In the genomic region with DNA sequence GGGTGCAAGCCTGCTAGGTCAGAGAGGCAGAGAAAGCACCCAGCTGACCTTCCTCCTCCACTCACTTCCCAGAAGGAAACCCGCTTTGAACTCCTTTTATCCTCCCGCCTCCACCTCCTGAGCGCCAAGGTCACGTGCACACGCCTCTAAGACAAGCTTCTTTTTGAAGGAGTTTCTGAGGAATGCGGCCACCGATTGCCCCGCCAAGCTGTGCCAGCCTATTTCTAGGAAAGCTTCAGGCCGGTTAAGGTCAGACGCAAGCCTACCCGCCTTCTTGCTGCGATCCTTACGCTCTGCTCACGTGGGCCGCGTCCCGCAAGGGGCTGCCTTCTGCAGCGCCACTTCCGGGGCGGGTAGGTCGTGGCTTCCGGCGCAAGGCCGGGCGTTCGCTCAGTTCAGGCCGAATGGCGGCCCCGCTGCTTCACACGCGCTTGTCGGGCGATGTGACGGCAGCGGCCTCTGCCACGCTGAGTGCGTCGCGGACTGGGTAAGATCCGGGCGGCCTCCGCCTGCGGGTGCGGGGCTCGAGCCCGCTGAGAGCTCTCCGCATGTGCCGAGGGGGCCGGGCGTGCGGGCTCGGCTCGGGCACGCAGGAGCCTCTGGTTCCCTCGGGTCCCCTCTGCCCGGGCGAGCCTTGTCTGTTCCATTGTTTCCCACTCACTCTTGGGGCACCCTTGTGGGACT, we compare ENCODE assay signal across 7 mouse cellular contexts. TPM values are rescaled to one million over a fixed set of nuclear protein-coding genes. Genes with fewer than 3 reads are reported as not detected.
DNase-seq lines count a peak whose midpoint lies in the region; ATAC-seq lines count a peak whose summit lies in the region.

A gene (plus strand): TSS at position 356 of the 684 bp plus-strand sequence.

- H3K9me3 ChIP-seq in intestine, embryonic 15.5 days, result no peaks in the 10 kb centered on the region
- peaks cover 11% of the 10 kb centered on the region for H3K9me3 ChIP-seq in midbrain, embryonic 10.5 days (replicated peaks)

- peak; percentile 95 for DNase-seq in adrenal gland, adult 2 months
- DNase-seq in embryo, embryonic 11.5 days (ENCODE audit: low read depth, low spot score), result peak; percentile 77
- peak; percentile 82 to 83 for DNase-seq in gastrocnemius, postnatal 36 days
- peak; percentile 92 to 94 for DNase-seq in left cerebral cortex, postnatal 25 days (ENCODE audit: low spot score in 2 of 2)
- DNase-seq in midbrain, embryonic 10.5 days (ENCODE audit: low spot score), result peak; percentile 90
- peak; percentile 83 for DNase-seq in right cerebral cortex, postnatal 4 days

- peak within 1 kb of the TSS; percentile 73 for H3K4me2 ChIP-seq in intestine, embryonic 15.5 days (replicated peaks)

- peak within 1 kb of the TSS; percentile 81 for H3K27ac ChIP-seq in intestine, embryonic 15.5 days
- H3K27ac ChIP-seq in midbrain, embryonic 10.5 days (replicated peaks), result peak within 1 kb of the TSS; percentile 93

- H3K4me3 ChIP-seq in intestine, embryonic 15.5 days (replicated peaks), result peak within 1 kb of the TSS; percentile 93
- H3K4me3 ChIP-seq in midbrain, embryonic 10.5 days, result peak within 1 kb of the TSS; percentile 78

- intact Hi-C loops in gastrocnemius, postnatal 36 days (cut with DNase I), result loop anchor here (5.0 kb wide), 1 partner anchor 37 kb away; a partner anchor contains a TSS
- intact Hi-C loops in left cerebral cortex, postnatal 25 days (cut with DNase I), result loop anchor here (2.0 kb wide), 1 partner anchor 26 kb away; no protein-coding TSS in a partner anchor

- H3K9ac ChIP-seq in intestine, embryonic 15.5 days, result peak within 1 kb of the TSS; percentile 92

- H3K4me1 ChIP-seq in intestine, embryonic 15.5 days (replicated peaks), result 0 out of 2 replicates have a peak, but pooled peaks cover 6% of the 10 kb centered on the region
- H3K4me1 ChIP-seq in midbrain, embryonic 10.5 days, result peaks cover 18% of the 10 kb centered on the region

- WGBS in intestine, embryonic 15.5 days, result under 1% methylated on average over 57 of the region's 57 CpGs
- WGBS in midbrain, embryonic 10.5 days, result under 1% methylated on average over 57 of the region's 57 CpGs

- ATAC-seq in intestine, embryonic 15.5 days, result peak; percentile 99

- no peaks in the 10 kb centered on the region for H3K27me3 ChIP-seq in intestine, embryonic 15.5 days (replicated peaks)
- no peaks in the 10 kb centered on the region for H3K27me3 ChIP-seq in midbrain, embryonic 10.5 days (ENCODE audit: low read depth, poor library complexity, severe bottlenecking)

- H3K36me3 ChIP-seq in intestine, embryonic 15.5 days, result peaks cover 7% of the 10 kb centered on the region; the same call in 1 of the 2 replicates
- H3K36me3 ChIP-seq in midbrain, embryonic 10.5 days, result peaks cover 43% of the 10 kb centered on the region

RNA-seq across cellular contexts. Expression of the gene that starts here (rescaled TPM):
- total RNA-seq in adrenal gland, adult 2 months (2021), result 10 to 100 TPM; 43.9 to 48.0 TPM
- polyA plus RNA-seq in adrenal gland, adult 2 months (2012; rRNA removed), result 9.4 and 17.2 TPM in 2 replicates
- total RNA-seq in gastrocnemius, postnatal 36 days (2021), result 10 to 100 TPM; 29.9 to 32.7 TPM
- 49.8 and 54.5 TPM in 2 replicates for polyA plus RNA-seq in intestine, embryonic 15.5 days (2015; fragmentation: Nextera tagmentation; extraction: Ambion mirVana)
- 10 to 100 TPM; 47.3 to 49.0 TPM for total RNA-seq in left cerebral cortex, postnatal 25 days (2021)
- 101 and 114 TPM in 2 replicates for polyA plus RNA-seq in midbrain, embryonic 10.5 days (2016; fragmentation: Nextera tagmentation; extraction: Ambion mirVana)

Comparison
In these comparisons a context has a peak if more than half of its experiments do, and no peak if none do; other contexts are left out.
1. Peak in every context shown above with its lines: DNase-seq, ATAC-seq, H3K4me3 ChIP-seq and H3K27ac ChIP-seq.